Mouse (Mus musculus): ENCODE measurements around the gene Ttc27. TPM values are rescaled to one million over a fixed set of nuclear protein-coding genes. Genes with fewer than 3 reads are reported as not detected.
A peak's percentile ranks its signal among the peaks of the same experiment; 100 is the strongest.

Ttc27 gene
- polyA plus RNA-seq, 1 experiment from 2014 or later, result 18.5 TPM

DNA sequence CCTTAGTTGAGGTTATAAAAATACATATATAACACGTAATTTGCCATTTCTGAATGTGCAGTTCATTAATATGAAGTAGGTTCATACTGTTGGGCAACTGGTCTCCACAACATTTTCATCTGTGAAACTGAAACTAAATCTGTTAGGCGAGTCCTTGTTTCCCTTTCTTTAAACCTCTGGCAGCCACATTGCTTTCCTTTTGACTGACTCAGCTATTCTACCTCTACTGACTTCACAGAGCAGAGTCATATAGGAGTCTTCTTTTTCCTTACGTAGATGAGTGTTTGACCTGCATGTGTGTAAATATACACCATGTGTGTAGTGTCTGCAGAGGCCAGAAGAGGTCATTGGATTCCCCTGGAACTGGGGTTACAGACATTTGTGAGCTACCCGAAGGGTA lies 85.2 kb downstream of the Ttc27 start:
- Histone ChIP-seq H3K36me3 (ENCODE audit: control insufficient read depth, insufficient read depth, low read length) (no peaks in the 10 kb centered on the region), H3K9me3 (ENCODE audit: control insufficient read depth, low read length) (no peaks in the 10 kb centered on the region), H3K9ac (replicated peaks; ENCODE audit: low read depth, low read length) (no peak overlapping the region), H3K27ac (ENCODE audit: low read depth, low read length) (no peak overlapping the region), H3K27me3 (ENCODE audit: control insufficient read depth, insufficient read depth, low read length) (no peaks in the 10 kb centered on the region), H3K4me2 (ENCODE audit: low read depth, low read length) (no peak overlapping the region), H3K4me3 (ENCODE audit: low read depth, low read length) (no peak overlapping the region), H3K4me1 (ENCODE audit: control insufficient read depth, insufficient read depth, low read length) (peaks cover 5% of the 10 kb centered on the region; the same call in 1 of the 2 replicates)
- WGBS, result 93% methylated on average over 4 of the region's 4 CpGs
- ATAC-seq (ENCODE audit: low read depth), result no peak

DNA sequence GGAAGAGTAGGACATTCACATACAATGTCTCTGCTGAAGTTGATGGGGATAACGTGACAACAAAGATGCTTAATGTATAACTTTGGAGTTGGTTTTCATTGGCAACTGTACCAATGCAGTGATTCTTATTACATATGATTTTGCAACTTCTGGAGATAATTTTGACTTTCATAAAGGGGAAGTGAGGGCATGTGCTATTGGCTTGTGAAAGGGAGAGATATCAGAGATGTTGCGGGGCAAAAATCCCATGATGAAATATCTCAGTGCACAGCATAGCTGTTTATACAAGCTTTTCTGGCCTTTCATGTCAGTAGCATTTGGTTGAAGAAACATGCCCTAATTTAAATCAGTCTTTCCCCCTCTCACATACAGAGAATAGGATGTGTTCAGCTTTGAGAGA lies 86.3 kb downstream of the Ttc27 start:
- 87% methylated on average over 2 of the region's 2 CpGs for WGBS
- H3K4me1 ChIP-seq (ENCODE audit: control insufficient read depth, insufficient read depth, low read length), result peaks cover 5% of the 10 kb centered on the region; the same call in 1 of the 2 replicates

DNA sequence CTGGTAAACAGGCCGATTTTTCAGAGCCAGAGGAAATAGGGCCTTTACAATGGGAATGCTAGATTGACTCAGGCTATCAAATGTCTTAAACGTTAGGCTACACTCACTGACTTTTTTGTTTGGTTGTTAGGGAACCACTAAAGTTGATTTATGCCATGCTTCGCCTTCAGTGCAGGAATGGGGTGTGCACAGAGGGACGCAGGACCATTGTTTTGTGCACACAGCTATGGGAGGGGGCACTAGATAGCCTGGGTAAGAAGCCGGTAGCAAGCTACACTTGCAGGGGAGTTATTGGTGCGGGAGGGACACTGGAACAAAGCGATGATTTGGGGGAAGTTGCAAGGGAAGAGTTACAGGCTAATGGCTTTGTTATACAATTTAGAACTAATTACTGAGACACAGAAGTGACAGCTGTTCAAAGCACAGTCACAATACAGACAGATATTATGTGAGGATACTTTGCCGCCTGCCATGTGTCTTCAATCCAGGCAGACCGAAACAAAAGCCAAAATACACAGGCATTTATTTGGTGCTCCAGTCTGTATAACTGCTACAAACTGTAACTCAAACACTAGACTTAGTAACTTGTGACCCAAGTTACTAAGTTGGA lies 86.9 kb downstream of the Ttc27 start:
- WGBS, result 15% methylated on average over 9 of the region's 9 CpGs
- no peak overlapping the region for H3K27ac ChIP-seq (ENCODE audit: low read depth, low read length)
- H3K4me2 ChIP-seq (ENCODE audit: low read depth, low read length), result no peak overlapping the region
- peaks cover 5% of the 10 kb centered on the region; the same call in 1 of the 2 replicates for H3K4me1 ChIP-seq (ENCODE audit: control insufficient read depth, insufficient read depth, low read length)
- peak; percentile 86; the same call in 1 of the 2 replicates for ATAC-seq (ENCODE audit: low read depth)
- H3K27me3 ChIP-seq (ENCODE audit: control insufficient read depth, insufficient read depth, low read length), result no peaks in the 10 kb centered on the region
- H3K9ac ChIP-seq (replicated peaks; ENCODE audit: low read depth, low read length), result no peak overlapping the region
- H3K36me3 ChIP-seq (ENCODE audit: control insufficient read depth, insufficient read depth, low read length), result no peaks in the 10 kb centered on the region
- no peaks in the 10 kb centered on the region for H3K9me3 ChIP-seq (ENCODE audit: control insufficient read depth, low read length)
- H3K4me3 ChIP-seq (ENCODE audit: low read depth, low read length), result no peak overlapping the region

More for the DNA sequence above, 86.3 kb downstream of the Ttc27 start:
- Histone ChIP-seq H3K27me3 (ENCODE audit: control insufficient read depth, insufficient read depth, low read length) (no peaks in the 10 kb centered on the region), H3K36me3 (ENCODE audit: control insufficient read depth, insufficient read depth, low read length) (no peaks in the 10 kb centered on the region), H3K9me3 (ENCODE audit: control insufficient read depth, low read length) (no peaks in the 10 kb centered on the region), H3K27ac (ENCODE audit: low read depth, low read length) (no peak overlapping the region), H3K4me3 (ENCODE audit: low read depth, low read length) (no peak overlapping the region), H3K4me2 (ENCODE audit: low read depth, low read length) (no peak overlapping the region), H3K9ac (replicated peaks; ENCODE audit: low read depth, low read length) (no peak overlapping the region)
- ATAC-seq (ENCODE audit: low read depth), result no peak

DNA sequence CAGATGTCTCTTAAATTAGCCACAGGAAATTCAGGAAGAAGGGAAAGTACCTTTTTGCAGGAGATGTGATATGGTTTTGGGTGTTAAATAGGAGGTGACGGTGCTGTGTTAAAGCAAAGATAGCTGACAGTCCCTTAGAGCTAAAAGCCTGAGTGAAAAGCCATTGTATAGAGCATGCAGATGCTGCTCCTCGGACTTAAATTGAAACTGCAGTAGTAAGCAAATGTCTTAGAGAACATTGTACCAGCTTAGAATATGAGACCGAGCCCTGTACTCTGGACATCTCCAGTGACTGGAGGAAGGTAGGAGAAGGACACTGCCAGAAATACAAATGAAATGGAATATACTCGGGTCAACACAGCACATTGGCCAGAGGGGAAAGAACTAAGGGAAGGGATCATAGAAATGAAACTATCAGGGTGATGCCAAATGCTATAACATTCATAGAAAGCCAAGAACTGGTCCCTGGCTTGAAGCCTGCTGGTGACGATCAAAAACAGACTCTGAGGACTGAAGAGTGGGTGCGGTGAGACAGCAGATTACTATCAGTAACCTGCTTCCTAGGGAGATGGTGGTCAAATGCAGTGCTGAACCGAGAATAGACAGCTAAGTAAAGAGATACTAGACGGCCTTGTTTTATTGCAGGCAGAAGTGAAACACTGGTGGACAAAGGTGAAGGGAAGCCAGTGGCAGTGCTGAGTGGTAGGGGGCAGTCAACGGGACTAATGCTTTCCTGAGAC lies 90.1 kb downstream of the Ttc27 start:
- H3K4me1 ChIP-seq (ENCODE audit: control insufficient read depth, insufficient read depth, low read length), result peaks cover 5% of the 10 kb centered on the region; the same call in 1 of the 2 replicates

DNA sequence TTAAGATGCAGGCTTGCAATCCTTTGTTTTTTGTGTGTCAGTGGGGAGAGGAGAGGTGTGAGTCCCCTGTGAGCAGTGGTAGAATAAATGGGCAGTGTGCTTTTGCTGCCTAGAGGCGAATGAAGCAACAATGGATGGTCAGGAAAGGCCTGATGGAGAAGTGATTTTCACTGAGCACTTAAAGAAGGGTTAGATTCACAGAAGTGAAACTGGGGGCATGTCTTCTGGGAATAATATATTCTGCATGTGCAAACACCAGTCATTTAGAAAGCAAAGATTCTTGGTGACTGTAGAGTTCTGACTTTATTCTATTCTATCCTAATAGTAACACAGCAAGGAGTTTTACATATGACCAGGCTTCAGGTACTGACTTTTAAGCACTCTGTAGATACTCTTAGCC lies 90.8 kb downstream of the Ttc27 start:
- no peak overlapping the region for H3K4me3 ChIP-seq (ENCODE audit: low read depth, low read length)
- H3K27ac ChIP-seq (ENCODE audit: low read depth, low read length), result no peak overlapping the region
- H3K4me1 ChIP-seq (ENCODE audit: control insufficient read depth, insufficient read depth, low read length), result peaks cover 5% of the 10 kb centered on the region; the same call in 1 of the 2 replicates
- H3K27me3 ChIP-seq (ENCODE audit: control insufficient read depth, insufficient read depth, low read length), result no peaks in the 10 kb centered on the region
- no peak overlapping the region for H3K4me2 ChIP-seq (ENCODE audit: low read depth, low read length)
- 61% methylated on average over 1 of the region's 1 CpGs for WGBS
- no peak overlapping the region for H3K9ac ChIP-seq (replicated peaks; ENCODE audit: low read depth, low read length)
- no peaks in the 10 kb centered on the region for H3K9me3 ChIP-seq (ENCODE audit: control insufficient read depth, low read length)
- no peak for ATAC-seq (ENCODE audit: low read depth)
- no peaks in the 10 kb centered on the region for H3K36me3 ChIP-seq (ENCODE audit: control insufficient read depth, insufficient read depth, low read length)

More for the DNA sequence above, 90.1 kb downstream of the Ttc27 start:
- no peak for ATAC-seq (ENCODE audit: low read depth)
- no peaks in the 10 kb centered on the region for H3K36me3 ChIP-seq (ENCODE audit: control insufficient read depth, insufficient read depth, low read length)
- no peak overlapping the region for H3K9ac ChIP-seq (replicated peaks; ENCODE audit: low read depth, low read length)
- 63% methylated on average over 9 of the region's 9 CpGs for WGBS
- H3K27me3 ChIP-seq (ENCODE audit: control insufficient read depth, insufficient read depth, low read length), result no peaks in the 10 kb centered on the region
- H3K4me3 ChIP-seq (ENCODE audit: low read depth, low read length), result no peak overlapping the region
- no peak overlapping the region for H3K27ac ChIP-seq (ENCODE audit: low read depth, low read length)
- H3K9me3 ChIP-seq (ENCODE audit: control insufficient read depth, low read length), result no peaks in the 10 kb centered on the region
- H3K4me2 ChIP-seq (ENCODE audit: low read depth, low read length), result no peak overlapping the region

DNA sequence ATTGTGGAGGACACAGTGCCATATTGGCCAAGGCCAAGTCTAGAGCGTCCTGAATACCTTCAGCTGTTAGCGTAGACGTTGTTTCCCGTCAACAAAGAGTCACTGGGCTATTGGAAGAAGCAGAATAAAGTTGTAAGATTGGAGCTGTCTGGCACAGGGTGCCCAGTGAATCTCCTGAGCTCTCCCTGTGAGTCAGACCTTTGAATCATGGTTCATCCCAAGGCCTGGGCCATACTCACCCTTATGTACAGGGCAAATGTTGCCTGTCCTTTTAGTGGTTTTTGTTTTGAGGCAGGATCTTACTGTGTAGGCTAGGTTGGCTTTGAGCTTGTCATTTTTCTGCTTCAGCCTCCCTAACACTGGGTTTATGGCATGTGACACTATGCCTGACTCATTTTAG lies 91.4 kb downstream of the Ttc27 start:
- Histone ChIP-seq H3K4me3 (ENCODE audit: low read depth, low read length) (no peak overlapping the region), H3K9ac (replicated peaks; ENCODE audit: low read depth, low read length) (no peak overlapping the region), H3K9me3 (ENCODE audit: control insufficient read depth, low read length) (no peaks in the 10 kb centered on the region), H3K27me3 (ENCODE audit: control insufficient read depth, insufficient read depth, low read length) (no peaks in the 10 kb centered on the region), H3K27ac (ENCODE audit: low read depth, low read length) (no peak overlapping the region), H3K36me3 (ENCODE audit: control insufficient read depth, insufficient read depth, low read length) (no peaks in the 10 kb centered on the region), H3K4me2 (ENCODE audit: low read depth, low read length) (no peak overlapping the region), H3K4me1 (ENCODE audit: control insufficient read depth, insufficient read depth, low read length) (peaks cover 5% of the 10 kb centered on the region; the same call in 1 of the 2 replicates)
- ATAC-seq (ENCODE audit: low read depth), result no peak
- WGBS, result 95% methylated on average over 4 of the region's 4 CpGs

DNA sequence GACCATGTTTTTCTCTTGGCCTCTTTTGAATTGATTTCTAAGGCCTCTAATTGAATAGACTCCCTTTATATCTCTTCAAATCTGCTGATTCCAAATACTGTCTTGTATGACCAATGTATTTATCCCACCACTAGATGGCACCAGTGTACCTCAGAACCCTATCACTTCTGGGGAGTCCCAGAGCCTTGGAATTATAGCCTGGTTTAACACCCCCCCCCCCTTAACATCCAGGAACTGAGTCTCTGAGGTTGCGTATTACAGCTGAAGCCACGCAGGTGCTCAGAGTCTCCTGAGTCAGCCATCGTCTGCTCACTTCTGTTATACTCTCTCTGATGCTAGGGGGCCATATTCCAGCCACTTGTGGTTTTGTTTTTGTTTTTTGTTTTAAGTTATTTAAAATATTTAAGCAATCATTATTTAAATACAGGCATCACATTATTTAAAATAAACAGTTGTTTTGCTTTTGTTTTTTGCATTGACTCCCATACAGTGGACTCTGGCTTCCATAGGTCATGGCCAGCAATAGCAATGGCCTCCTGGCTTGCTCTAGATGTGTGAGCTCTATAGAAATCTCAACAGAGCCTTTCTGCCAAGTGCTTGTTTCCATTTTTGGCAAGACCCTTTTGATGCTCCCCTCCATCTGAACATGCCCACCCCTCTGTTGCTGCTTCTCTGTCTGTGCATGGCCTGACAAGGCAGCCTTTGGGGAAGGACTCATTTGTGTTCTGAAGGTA lies 93.5 kb downstream of the Ttc27 start:
- Histone ChIP-seq H3K27ac (ENCODE audit: low read depth, low read length) (no peak overlapping the region), H3K9me3 (ENCODE audit: control insufficient read depth, low read length) (no peaks in the 10 kb centered on the region), H3K4me3 (ENCODE audit: low read depth, low read length) (no peak overlapping the region), H3K36me3 (ENCODE audit: control insufficient read depth, insufficient read depth, low read length) (no peaks in the 10 kb centered on the region), H3K4me2 (ENCODE audit: low read depth, low read length) (no peak overlapping the region), H3K27me3 (ENCODE audit: control insufficient read depth, insufficient read depth, low read length) (no peaks in the 10 kb centered on the region), H3K9ac (replicated peaks; ENCODE audit: low read depth, low read length) (no peak overlapping the region), H3K4me1 (ENCODE audit: control insufficient read depth, insufficient read depth, low read length) (no peaks in the 10 kb centered on the region)
- WGBS, result 38% methylated on average over 3 of the region's 3 CpGs
- peak; percentile 69; the same call in 1 of the 2 replicates for ATAC-seq (ENCODE audit: low read depth)

DNA sequence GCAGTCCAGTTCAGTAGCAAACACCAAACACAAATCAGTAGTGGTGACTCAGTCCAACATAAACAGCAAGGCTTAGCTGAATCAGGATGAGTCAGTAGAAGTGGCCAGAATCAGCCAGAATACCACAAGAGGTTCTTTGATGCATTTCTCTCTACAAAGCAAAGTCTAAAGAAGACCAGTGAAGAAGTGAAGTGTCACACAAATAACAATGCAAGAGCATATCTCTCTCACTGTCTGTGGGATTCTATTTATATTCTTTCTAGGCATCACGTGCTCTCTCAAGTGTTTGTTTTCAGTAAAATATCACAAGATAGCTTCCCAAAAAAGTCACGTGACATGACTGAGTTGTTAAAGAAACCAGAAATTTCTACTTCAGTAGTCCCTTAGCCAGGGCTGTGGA lies 102.2 kb downstream of the Ttc27 start:
- 93% methylated on average over 2 of the region's 2 CpGs for WGBS
- H3K9me3 ChIP-seq (ENCODE audit: control insufficient read depth, low read length), result no peaks in the 10 kb centered on the region
- ATAC-seq (ENCODE audit: low read depth), result no peak

DNA sequence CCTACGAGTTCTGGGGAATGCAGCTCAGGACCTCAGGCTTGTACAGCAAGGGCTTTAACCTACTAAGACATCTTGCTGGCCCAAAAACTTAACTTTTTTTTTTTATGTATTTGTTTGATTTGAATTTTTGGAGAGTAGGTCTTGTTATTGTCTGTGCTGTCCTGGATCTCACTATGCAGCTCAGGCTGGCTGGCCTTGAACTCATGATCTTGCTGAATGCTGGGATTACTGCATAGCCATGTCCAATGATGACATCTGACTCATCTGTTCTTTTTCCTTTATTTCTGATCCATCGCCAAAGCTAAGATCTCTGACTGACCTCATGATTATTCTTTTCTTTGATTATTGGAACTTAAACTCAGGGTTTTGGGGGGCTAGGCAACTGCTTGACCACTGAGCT lies 113.3 kb downstream of the Ttc27 start:
- Histone ChIP-seq H3K27ac (ENCODE audit: low read depth, low read length) (no peak overlapping the region), H3K4me3 (ENCODE audit: low read depth, low read length) (no peak overlapping the region)
- WGBS, result 94% methylated on average over 2 of the region's 2 CpGs

More for the DNA sequence above, 102.2 kb downstream of the Ttc27 start:
- Histone ChIP-seq H3K27me3 (ENCODE audit: control insufficient read depth, insufficient read depth, low read length) (no peaks in the 10 kb centered on the region), H3K36me3 (ENCODE audit: control insufficient read depth, insufficient read depth, low read length) (no peaks in the 10 kb centered on the region), H3K27ac (ENCODE audit: low read depth, low read length) (no peak overlapping the region), H3K4me3 (ENCODE audit: low read depth, low read length) (no peak overlapping the region), H3K9ac (replicated peaks; ENCODE audit: low read depth, low read length) (no peak overlapping the region), H3K4me1 (ENCODE audit: control insufficient read depth, insufficient read depth, low read length) (no peaks in the 10 kb centered on the region), H3K4me2 (ENCODE audit: low read depth, low read length) (no peak overlapping the region)

More for the DNA sequence above, 113.3 kb downstream of the Ttc27 start:
- Histone ChIP-seq H3K4me1 (ENCODE audit: control insufficient read depth, insufficient read depth, low read length) (no peaks in the 10 kb centered on the region), H3K9ac (replicated peaks; ENCODE audit: low read depth, low read length) (no peak overlapping the region), H3K36me3 (ENCODE audit: control insufficient read depth, insufficient read depth, low read length) (no peaks in the 10 kb centered on the region), H3K9me3 (ENCODE audit: control insufficient read depth, low read length) (no peaks in the 10 kb centered on the region), H3K4me2 (ENCODE audit: low read depth, low read length) (no peak overlapping the region), H3K27me3 (ENCODE audit: control insufficient read depth, insufficient read depth, low read length) (no peaks in the 10 kb centered on the region)
- ATAC-seq (ENCODE audit: low read depth), result no peak
